Mouse (Mus musculus) heart, postnatal 14 days (tissue): ENCODE measurements around the gene Ttc38. TPM values are rescaled to one million over a fixed set of nuclear protein-coding genes. Genes with fewer than 3 reads are reported as not detected.
"Not testable (repeated sequence)": the region's sequence is repeated elsewhere in the genome, so short reads cannot be mapped to it uniquely, and the experiment has no call there.

Source experiments
- DNase-seq, 2 experiments: peaks; one replicate each; pipeline ENCODE4 v3.0.0; 2021 to 2022
- intact Hi-C: fragments of 180-260 bp; cut with DNase I; formaldehyde crosslinking; loops from one replicate; pipeline ENCODE4 v1.15.1; 2025
- total RNA-seq, 2 experiments: library from RNA; stranded (reverse); gene quantifications; 2 replicates each; pipeline ENCODE4 v1.2.3; 2021

Gene Ttc38
- total RNA-seq, 2 experiments from 2014 or later, result 12.4 to 13.3 TPM

DNA sequence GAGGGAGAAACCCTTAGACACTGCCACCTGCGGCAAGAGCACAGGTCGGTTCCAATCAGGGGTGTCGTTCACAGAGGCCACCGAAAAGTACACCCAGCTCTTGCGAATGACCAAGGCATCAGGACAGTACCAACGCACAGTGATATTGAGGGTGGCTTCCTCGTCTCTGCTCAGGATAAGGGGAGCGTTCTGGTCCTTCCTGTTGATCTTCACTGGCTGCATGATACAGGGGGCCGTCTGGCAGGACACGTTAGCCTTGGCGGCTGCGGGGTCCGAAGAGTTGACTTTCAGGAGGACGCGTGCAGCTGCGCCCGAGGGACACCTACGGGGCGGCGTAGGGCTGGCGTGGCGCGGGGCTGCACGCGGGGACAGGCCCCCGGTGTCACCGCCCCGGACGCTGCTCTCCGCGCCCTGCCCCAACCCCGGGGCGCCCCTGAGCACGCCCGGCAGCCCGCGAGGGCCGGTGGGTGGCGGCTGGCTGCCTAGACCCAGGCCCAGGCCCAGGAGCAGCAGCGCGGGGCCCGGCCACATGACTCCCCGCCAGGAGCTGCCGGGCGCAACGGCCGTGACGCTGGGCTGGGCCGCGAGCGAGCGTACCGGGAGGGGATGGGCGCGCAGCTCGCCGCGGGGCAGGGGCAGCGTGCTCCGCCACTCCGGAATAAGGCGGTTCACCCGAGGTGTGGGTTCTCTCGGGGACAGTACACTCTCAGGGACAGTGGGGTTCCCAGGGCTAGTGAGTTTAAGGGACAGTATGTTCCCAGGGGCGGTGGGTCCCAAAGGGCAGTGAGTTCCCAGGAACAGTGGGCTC is 10.7 kb upstream of the Ttc38 start, which contains the start of gene Pkdrej:
TSS of gene Pkdrej (minus strand) at position 532 of the 808 bp plus-strand sequence.
- DNase-seq, result peak; percentile 65 to 70
- intact Hi-C loops, result no loop called here

- no peak for DNase-seq
- intact Hi-C loops, result no loop called here
Measured at GRCm38 (mm10) chr15:85822011-85822359, 10.1 kb upstream of the Ttc38 start.

DNA sequence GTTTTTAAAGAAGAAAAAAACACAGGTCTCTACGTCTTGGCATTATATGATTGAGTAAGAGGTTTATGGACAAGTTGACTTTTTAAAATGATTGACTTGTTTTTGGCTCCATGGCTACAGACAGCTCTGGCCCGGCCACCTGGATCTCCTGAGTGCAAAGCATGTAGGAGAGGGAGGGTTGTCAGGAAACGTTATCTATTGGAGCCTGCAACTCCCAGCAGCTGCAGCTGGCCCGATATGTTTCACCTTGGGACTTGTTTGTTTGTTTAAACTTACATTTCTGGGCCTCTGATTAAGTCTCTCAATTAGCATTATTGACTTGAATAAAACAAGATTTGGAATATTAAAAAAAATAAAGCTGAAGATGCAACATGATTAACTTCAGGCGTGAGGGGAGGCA is 5.4 kb upstream of the Ttc38 start:
- intact Hi-C loops, result no loop called here
- DNase-seq, result no peak

DNA sequence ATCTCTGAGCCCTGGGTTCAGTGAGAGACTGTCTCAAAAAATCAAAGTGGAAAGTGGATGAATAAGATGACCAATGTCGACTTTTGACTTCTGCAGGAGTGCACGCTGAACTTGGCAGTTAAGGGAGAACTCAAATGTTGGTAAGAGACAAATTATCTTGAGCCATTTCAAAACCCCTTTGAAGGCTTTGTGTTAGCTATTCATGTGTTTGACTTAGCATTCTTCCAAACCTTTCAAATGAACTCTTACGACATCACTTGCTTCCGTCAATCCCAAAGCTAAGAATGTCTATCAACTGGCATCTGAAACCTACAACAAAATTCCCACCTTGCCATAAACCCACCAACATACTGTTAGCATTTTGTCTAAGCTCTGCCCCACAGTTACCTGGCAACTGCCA is 4.0 kb upstream of the Ttc38 start:
- no peak for DNase-seq
- intact Hi-C loops, result no loop called here

DNA sequence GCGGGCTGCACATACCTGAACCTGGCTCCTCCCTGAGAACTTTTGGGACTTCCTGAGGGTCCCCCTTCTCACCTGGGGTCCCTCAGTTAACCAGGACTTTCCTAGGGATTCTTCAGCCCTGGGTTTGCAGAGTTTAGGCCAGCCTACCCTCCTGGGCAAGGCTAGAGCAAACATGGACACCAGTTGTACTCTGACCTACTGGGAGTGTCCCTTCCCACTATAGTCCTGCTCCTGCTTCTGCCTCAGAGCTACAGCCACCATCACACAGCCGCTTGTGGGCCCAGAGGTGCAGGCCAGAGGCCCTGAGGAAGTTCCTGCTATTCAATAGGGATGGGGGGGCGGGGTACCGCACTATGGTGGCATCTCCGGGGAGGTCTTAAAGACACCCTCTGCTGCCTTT is 2.6 kb upstream of the Ttc38 start:
- intact Hi-C loops, result no loop called here
- DNase-seq, result no peak

DNA sequence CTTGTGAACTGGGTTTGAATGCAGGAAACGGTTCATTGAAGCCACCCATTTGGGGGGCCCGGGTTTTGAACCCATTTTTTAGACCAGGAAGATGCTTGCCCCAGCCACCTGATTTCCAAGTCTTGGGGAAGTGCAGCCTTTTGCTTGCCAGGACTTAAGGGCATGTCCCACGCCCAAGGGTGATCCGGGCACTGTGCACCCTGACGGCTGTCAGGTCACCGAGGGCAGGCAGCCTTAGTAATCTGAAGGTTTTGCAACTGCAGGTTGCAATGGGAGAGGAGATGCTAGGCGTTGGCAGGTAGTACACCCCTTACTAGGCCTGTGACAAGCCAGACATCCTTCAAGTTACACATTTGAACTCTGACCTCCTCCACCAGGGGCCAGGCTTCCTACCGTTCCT is 493 bp downstream of the Ttc38 start:
- intact Hi-C loops, result no loop called here
- no peak for DNase-seq

DNA sequence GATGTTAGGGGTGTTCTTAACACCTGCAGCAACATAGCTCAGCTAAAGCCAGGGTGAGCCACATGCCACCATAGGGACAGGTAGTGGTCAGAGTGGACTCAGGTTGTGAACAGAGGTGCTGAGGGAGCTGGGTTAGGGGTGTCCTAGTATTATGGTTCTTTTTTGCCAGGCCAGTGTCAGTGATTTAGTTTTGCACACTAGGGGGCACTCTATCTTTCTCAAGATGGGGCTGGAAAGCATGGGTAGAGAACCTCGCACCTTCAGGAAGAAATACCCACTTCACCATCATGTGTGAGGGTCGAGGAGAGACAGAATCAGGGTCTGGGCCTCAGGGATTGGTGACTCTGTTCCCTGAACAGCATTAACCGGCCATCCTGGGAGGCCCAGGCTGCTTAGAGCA is 3.2 kb downstream of the Ttc38 start:
- intact Hi-C loops, result no loop called here
- DNase-seq, result no peak

- no peak for DNase-seq
- intact Hi-C loops, result no loop called here
Measured at GRCm38 (mm10) chr15:85836887-85837286, 4.8 kb downstream of the Ttc38 start.

GRCm38 (mm10) chr15:85840983-85841382 is 8.9 kb downstream of the Ttc38 start:
- intact Hi-C loops, result loop anchor here (1.0 kb wide), 1 partner anchor 125 kb away; no protein-coding TSS in a partner anchor
- peak; percentile 32 to 61 for DNase-seq

- intact Hi-C loops, result loop anchor here (1.0 kb wide), 1 partner anchor 126 kb away; no protein-coding TSS in a partner anchor
- no peak for DNase-seq
Measured at GRCm38 (mm10) chr15:85841796-85842360, 9.8 kb downstream of the Ttc38 start.

GRCm38 (mm10) chr15:85845071-85845470 is 13.0 kb downstream of the Ttc38 start:
- intact Hi-C loops, result no loop called here
- DNase-seq, result no peak

- intact Hi-C loops, result no loop called here
- DNase-seq, result no peak
Measured at GRCm38 (mm10) chr15:85851656-85852392, 19.7 kb downstream of the Ttc38 start.

GRCm38 (mm10) chr15:85858980-85859489 is 26.9 kb downstream of the Ttc38 start:
- intact Hi-C loops, result no loop called here
- DNase-seq, result no peak

- intact Hi-C loops, result no loop called here
- DNase-seq, result peak; percentile 90 to 95
Measured at GRCm38 (mm10) chr15:85859490-85860031, 27.5 kb downstream of the Ttc38 start, which contains the start of gene Gtse1. Gene Gtse1, plus strand, starts transcription at chr15:85859745.

- DNase-seq, result not testable (repeated sequence)
- intact Hi-C loops, result loop anchor here (5.0 kb wide), 1 partner anchor 269 kb away; no protein-coding TSS in a partner anchor
Measured at GRCm38 (mm10) chr15:85865913-85866312, 33.8 kb downstream of the Ttc38 start.

- intact Hi-C loops, result loop anchor here (1.0 to 5.0 kb wide), 2 partner anchors 151 to 270 kb away; no protein-coding TSS in a partner anchor
- DNase-seq, result peak; percentile 70 to 83
Measured at GRCm38 (mm10) chr15:85867696-85868095, 35.6 kb downstream of the Ttc38 start.

- intact Hi-C loops, result no loop called here
Measured at GRCm38 (mm10) chr15:85877336-85877735, 45.2 kb downstream of the Ttc38 start.

GRCm38 (mm10) chr15:85878848-85879497 is 46.9 kb downstream of the Ttc38 start, which contains the start of gene Trmu:
Gene Trmu, plus strand, starts transcription at chr15:85879312.
- peak; percentile 89 to 90 for DNase-seq
- intact Hi-C loops, result no loop called here

More at GRCm38 (mm10) chr15:85877336-85877735, 45.2 kb downstream of the Ttc38 start:
- DNase-seq, result no peak

DNA sequence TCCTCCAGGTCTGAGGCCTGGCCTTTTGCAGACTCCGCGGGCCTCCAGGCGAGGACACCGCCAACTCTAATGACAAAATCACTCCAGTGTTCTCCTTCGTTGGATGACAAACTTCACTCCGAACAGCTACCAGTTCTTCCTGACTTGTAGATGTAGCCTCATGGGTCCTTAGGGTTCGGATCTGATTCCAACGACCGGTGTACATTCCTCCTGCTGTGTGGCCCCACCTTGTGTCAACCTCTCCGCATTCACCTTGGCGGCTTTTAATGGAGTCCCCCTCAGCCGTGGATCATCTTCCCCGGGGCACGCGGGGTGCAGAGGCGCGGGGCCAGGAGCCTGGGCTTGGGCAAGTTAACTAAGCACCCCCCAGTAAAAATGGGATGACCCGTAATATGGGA is 47.4 kb downstream of the Ttc38 start:
- intact Hi-C loops, result no loop called here
- DNase-seq, result peak in 1 of 2 experiments; percentile 29

GRCm38 (mm10) chr15:85885606-85886005 is 53.5 kb downstream of the Ttc38 start:
- DNase-seq, result no peak
- intact Hi-C loops, result no loop called here
